Mouse (Mus musculus) embryonic fibroblast, embryonic 13.5 days (primary cell): Measurements from ENCODE around the gene Tmem116. TPM values are rescaled to one million over a fixed set of nuclear protein-coding genes. Genes with fewer than 3 reads are reported as not detected.
"Not testable (repeated sequence)": the region's sequence is repeated elsewhere in the genome, so short reads cannot be mapped to it uniquely, and the experiment has no call there.

Experiments used
- H3K27ac ChIP-seq: 2 replicates; pipeline ENCODE4 v1.5.1; 2012; ENCODE audit warnings: low read length, control low read depth, inconsistent platforms; ENCODE audit not compliant: insufficient read depth
- H3K4me1 ChIP-seq: 2 replicates; pipeline ENCODE4 v1.6.1; 2011; ENCODE audit warnings: low read length; ENCODE audit not compliant: control insufficient read depth, insufficient read depth
- H3K4me3 ChIP-seq: 2 replicates; pipeline ENCODE4 v1.5.1; 2011; ENCODE audit warnings: mild to moderate bottlenecking, control low read depth, low read length; ENCODE audit not compliant: insufficient read depth
- CTCF ChIP-seq: IDR thresholded peaks from 2 replicates; pipeline ENCODE4 v1.5.1; 2011; ENCODE audit warnings: mild to moderate bottlenecking, control low read depth, low read length, moderate library complexity, borderline replicate concordance; ENCODE audit not compliant: insufficient read depth
- POLR2A ChIP-seq: IDR thresholded peaks from 2 replicates; pipeline ENCODE4 v1.6.1; 2011; ENCODE audit warnings: low read depth, mild to moderate bottlenecking, control low read depth, low read length, moderate library complexity
- polyA plus RNA-seq: library from polyadenylated mRNA; stranded (reverse); fragments of >200 nt; gene quantifications from 2 replicates; pipeline ENCODE4 v1.2.4, GENCODE M21; 2011; ENCODE audit warnings: low read depth; ENCODE audit not compliant: missing spikeins, insufficient read length

Gene Tmem116
- polyA plus RNA-seq, 1 experiment, result not detected

- TF ChIP-seq CTCF (no peak), POLR2A (no peak)
- Histone ChIP-seq H3K27ac (no peak overlapping the region), H3K4me3 (no peak overlapping the region), H3K4me1 (no peaks in the 10 kb centered on the region)
Observed at GRCm38 (mm10) chr5:121493305-121493704, 41.6 kb downstream of the Tmem116 start.

DNA sequence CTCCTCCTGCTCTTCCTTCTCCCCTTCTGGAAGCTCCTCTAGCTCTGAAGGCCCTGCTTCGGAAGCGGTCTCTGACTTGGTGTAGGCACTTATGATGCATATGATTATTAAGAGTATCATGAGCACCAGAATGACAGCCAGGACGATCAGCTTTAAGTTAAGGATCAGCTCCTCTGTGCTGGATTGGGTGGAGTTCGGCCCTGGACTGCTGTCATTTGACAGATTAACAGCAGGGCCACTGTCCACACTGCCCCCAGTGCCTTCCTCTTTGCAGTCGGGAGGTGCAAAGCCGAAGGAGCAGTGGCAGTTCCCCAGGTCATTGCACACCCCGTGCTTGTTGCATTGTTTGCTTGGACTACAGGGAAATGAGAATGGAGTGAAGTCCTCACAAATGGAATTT lies 49.0 kb downstream of the Tmem116 start:
- TF ChIP-seq POLR2A, result no peak
- TF ChIP-seq CTCF, result no peak
- Histone ChIP-seq H3K4me1 (no peaks in the 10 kb centered on the region), H3K4me3 (no peak overlapping the region), H3K27ac (no peak overlapping the region)

GRCm38 (mm10) chr5:121501424-121501996 lies 49.8 kb downstream of the Tmem116 start:
- H3K27ac ChIP-seq, H3K4me3 ChIP-seq, H3K4me1 ChIP-seq: not testable (repeated sequence)

GRCm38 (mm10) chr5:121503231-121503630 lies 51.5 kb downstream of the Tmem116 start, which contains the start of gene Adam1b:
Adam1b (minus strand) TSS chr5:121503435.
- TF ChIP-seq POLR2A (no peak), CTCF (no peak)
- no peak within 1 kb of the TSS for H3K27ac ChIP-seq
- no peak within 1 kb of the TSS for H3K4me3 ChIP-seq
- no peaks in the 10 kb centered on the region for H3K4me1 ChIP-seq

GRCm38 (mm10) chr5:121506846-121507245 lies 55.2 kb downstream of the Tmem116 start:
- no peak overlapping the region for H3K4me3 ChIP-seq
- H3K27ac ChIP-seq, result no peak overlapping the region
- H3K4me1 ChIP-seq, result no peaks in the 10 kb centered on the region
- TF ChIP-seq POLR2A, result no peak
- no peak for TF ChIP-seq CTCF

GRCm38 (mm10) chr5:121510009-121510408 lies 58.3 kb downstream of the Tmem116 start:
- H3K27ac ChIP-seq, result no peak overlapping the region
- H3K4me3 ChIP-seq, result no peak overlapping the region
- H3K4me1 ChIP-seq, result no peaks in the 10 kb centered on the region
- TF ChIP-seq POLR2A, result no peak
- no peak for TF ChIP-seq CTCF

GRCm38 (mm10) chr5:121518983-121519382 lies 67.3 kb downstream of the Tmem116 start:
- no peaks in the 10 kb centered on the region for H3K4me1 ChIP-seq
- TF ChIP-seq POLR2A (no peak), CTCF (no peak)
- H3K4me3 ChIP-seq, result no peak overlapping the region
- no peak overlapping the region for H3K27ac ChIP-seq

GRCm38 (mm10) chr5:121519758-121520157 lies 68.1 kb downstream of the Tmem116 start:
- not testable (repeated sequence) for H3K4me3 ChIP-seq, H3K27ac ChIP-seq, H3K4me1 ChIP-seq

DNA sequence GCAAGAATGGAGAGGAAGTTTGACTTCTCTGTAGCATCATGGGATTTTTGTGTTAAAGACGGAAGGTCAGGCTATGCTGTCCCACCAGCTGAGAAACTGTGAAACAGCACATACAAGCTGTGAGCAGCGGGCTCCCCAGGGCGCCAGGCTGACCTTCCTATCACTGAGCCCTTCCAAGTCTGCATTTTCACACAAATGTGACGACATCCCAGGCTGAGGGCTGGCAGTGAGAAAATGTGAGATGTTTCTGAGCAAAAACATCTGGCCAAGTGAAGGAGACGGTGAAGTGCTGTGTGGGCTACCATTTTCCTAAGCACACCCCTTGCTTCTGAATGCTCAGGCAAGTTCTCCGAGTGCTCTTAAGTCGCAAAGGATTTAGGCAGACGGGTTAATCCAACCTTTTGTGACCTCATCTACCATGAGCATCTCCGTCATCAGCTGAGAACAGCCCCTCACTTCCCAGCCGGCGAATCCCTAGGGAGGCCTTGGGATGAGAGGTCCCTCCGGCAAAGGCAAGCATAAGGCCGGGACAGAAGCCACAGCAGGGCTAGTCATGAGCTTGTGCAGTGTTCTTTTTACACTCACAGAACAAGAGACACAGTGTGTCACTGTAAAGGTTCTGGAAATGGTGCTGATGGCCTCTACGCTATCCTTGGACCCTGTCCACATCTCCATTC lies 74.2 kb downstream of the Tmem116 start:
- Histone ChIP-seq H3K4me1 (no peaks in the 10 kb centered on the region), H3K27ac (no peak overlapping the region), H3K4me3 (no peak overlapping the region)
- TF ChIP-seq POLR2A (no peak), CTCF (no peak)

DNA sequence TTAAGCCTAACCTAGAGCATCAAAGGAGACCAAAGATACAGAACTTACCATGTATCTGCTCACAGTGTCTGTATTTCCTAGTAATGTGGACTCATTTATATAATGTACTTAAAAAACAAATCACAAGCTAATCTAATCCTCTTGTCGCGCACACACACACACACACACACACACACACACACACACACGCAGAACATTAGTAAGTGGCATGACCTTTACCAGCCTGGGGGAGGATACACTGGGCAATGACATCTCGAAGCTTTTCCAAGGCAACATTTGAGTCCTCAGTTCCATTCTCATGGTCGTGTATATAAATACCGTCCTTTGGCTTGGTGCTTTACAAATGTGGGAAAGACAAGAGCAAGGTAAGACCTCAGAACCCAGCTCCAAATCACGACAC lies 74.8 kb downstream of the Tmem116 start:
- Histone ChIP-seq H3K4me1 (no peaks in the 10 kb centered on the region), H3K27ac (no peak overlapping the region), H3K4me3 (no peak overlapping the region)
- TF ChIP-seq POLR2A (no peak), CTCF (no peak)
